Comparison of ENCODE assay signal across 20 mouse cellular contexts in genomic region chr14:22968705-22969104, GRCm38 (mm10).
DNase-seq lines count a peak whose midpoint lies in the region; ATAC-seq and TF ChIP-seq lines count a peak whose summit lies in the region.
"Had no signal": no experiment of that assay in that cellular context is flagged by ENCODE, and none has a peak within 500 bp of the region (broad histone marks: within the 10 kb centered on the region; RNA-seq: fewer than 3 reads in every experiment).

No protein-coding gene starts in this region.

- no peak for TF ChIP-seq CTCF in brain, embryonic 14.5 days (IDR thresholded peaks at IDR 0.05; ENCODE audit: borderline replicate concordance, extremely low read depth, insufficient read depth, insufficient read length)

- H3K4me1 ChIP-seq in kidney, embryonic 15.5 days, result peaks cover 12% of the 10 kb centered on the region
- peaks cover 9% of the 10 kb centered on the region for H3K4me1 ChIP-seq in limb, embryonic 12.5 days (replicated peaks)
- no peaks in the 10 kb centered on the region for H3K4me1 ChIP-seq in hindbrain, embryonic 11.5 days (replicated peaks; ENCODE audit: control insufficient read depth, insufficient read depth, low read length)
- H3K4me1 ChIP-seq: embryonic facial prominence, embryonic 13.5 days; forebrain, embryonic 12.5 days; heart, embryonic 12.5 days; hindbrain, embryonic 10.5 days had no signal

- no peak overlapping the region for H3K4me3 ChIP-seq in kidney, embryonic 15.5 days (replicated peaks)
- no peak overlapping the region for H3K4me3 ChIP-seq in limb, embryonic 12.5 days (replicated peaks)
- H3K4me3 ChIP-seq in hindbrain, embryonic 11.5 days (ENCODE audit: low read depth, low read length), result no peak overlapping the region
- H3K4me3 ChIP-seq: embryonic facial prominence, embryonic 13.5 days; forebrain, embryonic 12.5 days; heart, embryonic 12.5 days; hindbrain, embryonic 10.5 days had no signal

- H3K27ac ChIP-seq in kidney, embryonic 15.5 days, result peak overlapping the region; percentile 60; the same call in 1 of the 2 replicates
- H3K27ac ChIP-seq in limb, embryonic 12.5 days, result peak overlapping the region; percentile 62
- H3K27ac ChIP-seq in hindbrain, embryonic 11.5 days (ENCODE audit: low read depth, low read length), result no peak overlapping the region
- H3K27ac ChIP-seq: embryonic facial prominence, embryonic 13.5 days; forebrain, embryonic 12.5 days; hindbrain, embryonic 10.5 days had no signal

- H3K27me3 ChIP-seq in kidney, embryonic 15.5 days, result no peaks in the 10 kb centered on the region
- H3K27me3 ChIP-seq in limb, embryonic 12.5 days, result no peaks in the 10 kb centered on the region
- no peaks in the 10 kb centered on the region for H3K27me3 ChIP-seq in hindbrain, embryonic 11.5 days (ENCODE audit: control insufficient read depth, insufficient read depth, low read length)
- H3K27me3 ChIP-seq: embryonic facial prominence, embryonic 13.5 days; forebrain, embryonic 12.5 days; heart, embryonic 12.5 days had no signal

- WGBS in kidney, embryonic 15.5 days, result 48% methylated on average over 5 of the region's 5 CpGs
- 21% methylated on average over 5 of the region's 5 CpGs for WGBS in limb, embryonic 12.5 days
- WGBS in hindbrain, embryonic 11.5 days, result 75% methylated on average over 5 of the region's 5 CpGs

- no peaks in the 10 kb centered on the region for H3K36me3 ChIP-seq in kidney, embryonic 15.5 days
- H3K36me3 ChIP-seq in limb, embryonic 12.5 days, result no peaks in the 10 kb centered on the region
- H3K36me3 ChIP-seq in hindbrain, embryonic 11.5 days (ENCODE audit: control insufficient read depth, insufficient read depth, low read length), result no peaks in the 10 kb centered on the region
- H3K36me3 ChIP-seq: embryonic facial prominence, embryonic 13.5 days; forebrain, embryonic 12.5 days; heart, embryonic 12.5 days; hindbrain, embryonic 10.5 days had no signal

- no peak for TF ChIP-seq POLR2A in brain, embryonic 14.5 days (IDR thresholded peaks at IDR 0.05; ENCODE audit: borderline replicate concordance, extremely low read depth, insufficient read depth, insufficient read length, poor library complexity, severe bottlenecking)

- peak; percentile 54; the same call in 1 of the 2 replicates for ATAC-seq in kidney, embryonic 15.5 days (replicated peaks; ENCODE audit: low FRiP score)
- ATAC-seq in limb, embryonic 12.5 days (ENCODE audit: insufficient number of reproducible peaks, insufficient read depth, low FRiP score, low TSS enrichment, low read depth), result peak; percentile 79; the same call in 1 of the 2 replicates
- no peak for ATAC-seq in hindbrain, embryonic 11.5 days (ENCODE audit: low FRiP score)
- ATAC-seq: forebrain, embryonic 16.5 days; hindbrain, embryonic 16.5 days had no signal

- H3K9me3 ChIP-seq in kidney, embryonic 15.5 days (replicated peaks), result no peaks in the 10 kb centered on the region
- H3K9me3 ChIP-seq in limb, embryonic 12.5 days, result peaks cover 6% of the 10 kb centered on the region; the same call in 1 of the 2 replicates
- no peaks in the 10 kb centered on the region for H3K9me3 ChIP-seq in hindbrain, embryonic 11.5 days (ENCODE audit: control insufficient read depth, low read length)
- H3K9me3 ChIP-seq: embryonic facial prominence, embryonic 13.5 days; forebrain, embryonic 12.5 days; heart, embryonic 12.5 days; hindbrain, embryonic 10.5 days had no signal

- H3K9ac ChIP-seq in kidney, embryonic 15.5 days, result no peak overlapping the region
- H3K9ac ChIP-seq in limb, embryonic 12.5 days (replicated peaks), result no peak overlapping the region
- no peak overlapping the region for H3K9ac ChIP-seq in hindbrain, embryonic 11.5 days (ENCODE audit: low read depth, low read length)
- H3K9ac ChIP-seq: embryonic facial prominence, embryonic 13.5 days; forebrain, embryonic 12.5 days; heart, embryonic 12.5 days had no signal

- no peak for DNase-seq in kidney, postnatal 36 days
- DNase-seq in brain, embryonic 14.5 days (ENCODE audit: low read depth), result peak; percentile 14
- DNase-seq in embryo, embryonic 11.5 days (ENCODE audit: low read depth, low spot score), result peak; percentile 9
- DNase-seq in hindbrain, embryonic 11.5 days (ENCODE audit: low spot score), result no peak
- DNase-seq in cerebellum, postnatal 4 days (ENCODE audit: low spot score in 2 of 2), result no peak
- no peak for DNase-seq in lung, adult 18-20 months
- DNase-seq: adrenal gland, adult 8-10 months; adrenal gland, postnatal 36 days; cerebellum, adult 11 months; cerebellum, adult 8-10 months; cerebellum, postnatal 14 days; gastrocnemius, postnatal 14 days had no signal

- no peak overlapping the region for H3K4me2 ChIP-seq in kidney, embryonic 15.5 days
- H3K4me2 ChIP-seq in limb, embryonic 12.5 days, result no peak overlapping the region
- H3K4me2 ChIP-seq in hindbrain, embryonic 11.5 days (replicated peaks; ENCODE audit: low read depth, low read length), result no peak overlapping the region
- H3K4me2 ChIP-seq: embryonic facial prominence, embryonic 13.5 days; forebrain, embryonic 12.5 days; heart, embryonic 12.5 days had no signal

Comparison
In these comparisons a context has a peak if more than half of its experiments do, and no peak if none do; other contexts are left out.
1. DNase-seq: peak in brain, embryonic 14.5 days (single experiment) and embryo, embryonic 11.5 days (single experiment); none in kidney, postnatal 36 days (0 of 2), hindbrain, embryonic 11.5 days (single experiment), cerebellum, postnatal 4 days (0 of 2) and lung, adult 18-20 months (0 of 2).